Mouse (Mus musculus) thymus, adult 2 months (tissue): ENCODE measurements around the gene Ptprg.

Source experiments
- CTCF ChIP-seq: fragments of 200-500 bp; IDR thresholded peaks from 2 replicates; pipeline ENCODE4 v1.5.1; 2012; ENCODE audit warnings: mild to moderate bottlenecking, control low read depth, low read length, moderate library complexity, borderline replicate concordance; ENCODE audit not compliant: control insufficient read depth, poor library complexity, insufficient read depth; ENCODE audit errors: extremely low read depth
- POLR2A ChIP-seq: fragments of 200-500 bp; IDR thresholded peaks from 2 replicates; pipeline ENCODE4 v1.6.1; 2012; ENCODE audit warnings: mild to moderate bottlenecking, low read length, control low read depth, moderate library complexity; ENCODE audit not compliant: control insufficient read depth, poor library complexity, insufficient read depth; ENCODE audit errors: extremely low read depth

DNA sequence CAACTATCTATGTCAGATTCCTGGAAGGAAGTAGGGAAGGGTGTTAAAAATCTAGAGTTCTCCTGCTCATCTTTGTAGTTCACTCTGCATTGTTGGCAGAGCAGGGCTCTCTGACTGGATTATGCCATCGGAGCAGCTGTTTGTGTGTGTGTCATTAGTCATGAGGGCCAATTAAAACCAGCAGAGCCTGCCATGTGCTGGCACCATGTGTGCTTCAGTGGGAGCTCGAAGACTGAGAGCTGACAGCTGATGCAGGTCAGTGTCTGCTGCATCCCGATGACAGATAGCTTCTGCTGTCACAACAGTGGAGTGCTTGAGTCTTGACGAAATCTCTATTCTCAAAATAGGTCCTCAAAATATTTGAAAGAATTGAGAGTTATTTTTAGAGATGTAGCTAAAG is 631.7 kb downstream of the Ptprg start:
- TF ChIP-seq CTCF (no peak), POLR2A (no peak)
